Mouse (Mus musculus): ENCODE data around the gene Zfp82.
A peak's percentile ranks its signal among the peaks of the same experiment; 100 is the strongest.

The Zfp82 gene

DNA sequence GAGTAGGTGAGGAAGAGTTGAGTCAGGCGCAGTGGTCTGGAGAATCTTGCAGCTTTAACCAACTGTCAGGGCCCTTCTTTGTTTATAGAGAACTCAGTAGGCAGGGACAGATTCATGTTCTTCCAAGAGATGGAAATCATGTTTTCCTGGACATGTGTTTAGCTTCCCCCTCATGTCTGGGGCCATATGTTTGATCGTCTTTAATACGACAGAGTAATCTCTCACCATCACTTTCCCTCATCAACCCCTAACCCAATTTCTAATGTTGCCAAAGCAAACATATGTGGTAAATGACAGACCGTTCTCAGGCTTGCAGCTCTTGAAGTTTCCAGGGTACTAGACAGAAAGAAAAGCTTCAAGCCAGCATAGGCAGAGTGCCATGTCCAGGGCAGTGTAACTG lies 24.6 kb downstream of the Zfp82 start:
- DNase-seq (ENCODE audit: low read depth, low spot score) = no peak

DNA sequence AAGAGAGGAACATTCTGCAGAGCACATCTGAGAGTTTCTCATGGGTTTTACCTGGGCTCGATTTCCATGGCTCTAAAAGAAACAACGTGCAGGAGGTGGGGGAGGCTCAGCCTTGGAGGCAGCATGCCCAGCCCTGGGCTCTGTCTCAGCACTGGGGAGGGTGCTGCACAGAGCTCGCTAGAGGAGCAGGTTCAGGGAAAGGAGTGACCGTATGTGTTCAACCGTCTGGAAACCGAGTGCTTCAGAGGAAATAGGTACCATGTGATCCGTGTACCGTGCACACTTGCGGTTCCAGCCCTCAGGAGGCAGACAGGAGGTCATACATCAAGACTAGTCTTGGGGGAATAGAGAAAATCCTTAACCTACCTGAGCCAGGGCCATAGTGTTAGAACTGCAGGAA lies 28.3 kb downstream of the Zfp82 start:
- DNase-seq (ENCODE audit: low read depth, low spot score) = no peak

DNA sequence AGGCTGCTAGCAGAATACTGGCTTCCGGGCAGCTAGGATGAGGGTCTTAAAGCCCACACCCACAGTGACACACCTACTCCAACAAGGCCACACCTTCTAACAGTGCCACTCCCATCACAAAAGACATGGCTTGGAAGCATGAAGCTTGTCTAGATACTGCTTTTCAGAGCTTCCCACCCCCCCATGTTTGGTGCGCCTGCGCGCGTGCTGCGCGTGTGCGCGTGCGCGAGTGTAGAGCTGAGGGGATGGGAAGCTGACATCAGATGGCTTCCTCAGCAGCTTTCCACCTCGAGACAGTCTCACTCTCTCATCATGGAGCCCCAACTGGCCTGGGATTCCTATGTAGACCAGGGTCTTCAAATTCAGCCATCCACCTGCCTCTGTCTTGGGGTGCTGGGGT lies 38.4 kb downstream of the Zfp82 start:
- no peak for DNase-seq (ENCODE audit: low read depth, low spot score)

DNA sequence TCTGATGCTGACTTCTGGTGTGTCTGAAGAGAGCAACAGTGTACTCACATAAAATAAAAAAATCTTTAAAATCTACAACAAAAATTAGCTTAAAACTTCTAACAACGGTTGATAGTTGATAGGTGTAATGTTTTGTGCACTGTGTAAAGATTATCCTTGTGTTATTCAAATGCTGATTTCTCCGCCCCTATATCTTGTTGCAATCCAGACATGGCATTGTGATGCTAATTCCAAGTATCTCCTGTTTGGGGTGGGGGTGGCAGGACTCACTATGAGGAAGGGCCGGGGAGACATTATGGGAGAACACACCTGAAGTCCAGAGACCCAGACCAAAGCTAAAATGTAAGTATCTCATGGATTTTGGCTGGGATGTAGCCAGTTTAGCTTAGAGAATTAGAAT lies 41.3 kb downstream of the Zfp82 start:
- no peak for DNase-seq (ENCODE audit: low read depth, low spot score)

DNA sequence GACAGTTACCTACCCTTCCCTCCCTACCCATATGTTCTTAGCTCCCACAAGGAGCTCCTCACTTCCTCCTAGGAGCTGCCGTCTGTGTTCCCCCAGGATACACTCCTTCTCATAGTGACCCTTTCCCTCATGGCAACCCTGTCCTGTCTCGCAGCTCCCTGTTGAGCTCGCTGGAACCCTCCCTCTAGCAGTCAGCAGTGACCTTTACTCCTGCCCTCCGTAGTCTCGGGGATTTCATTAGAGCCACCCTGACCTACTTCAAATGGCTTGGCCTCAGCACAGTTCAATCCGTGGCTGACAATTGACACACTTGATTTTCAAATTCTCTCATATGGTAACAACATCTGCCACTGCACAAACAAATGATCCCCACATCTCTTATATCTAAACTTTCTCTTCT lies 42.0 kb downstream of the Zfp82 start:
- no peak for DNase-seq (ENCODE audit: low read depth, low spot score)

DNA sequence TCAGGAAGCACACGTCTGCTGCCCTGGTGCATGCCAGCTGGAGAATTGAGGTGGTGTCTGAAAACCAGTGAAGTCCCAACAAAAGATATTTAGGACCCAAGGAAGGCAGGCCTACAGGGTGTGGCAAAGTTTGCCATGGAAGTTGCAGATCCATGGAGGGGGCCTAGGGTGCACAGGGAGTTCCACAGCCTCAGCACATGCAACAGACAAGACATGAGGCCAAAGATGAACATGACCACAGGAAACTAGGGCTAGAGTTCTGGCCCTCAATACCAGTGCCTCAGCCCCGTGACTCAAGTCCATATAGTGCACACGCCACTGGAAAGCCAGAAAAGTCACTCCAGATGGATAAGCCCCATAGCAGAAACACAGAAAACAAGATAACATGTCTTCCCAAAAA lies 44.1 kb downstream of the Zfp82 start:
- DNase-seq (ENCODE audit: low read depth, low spot score) = no peak

DNA sequence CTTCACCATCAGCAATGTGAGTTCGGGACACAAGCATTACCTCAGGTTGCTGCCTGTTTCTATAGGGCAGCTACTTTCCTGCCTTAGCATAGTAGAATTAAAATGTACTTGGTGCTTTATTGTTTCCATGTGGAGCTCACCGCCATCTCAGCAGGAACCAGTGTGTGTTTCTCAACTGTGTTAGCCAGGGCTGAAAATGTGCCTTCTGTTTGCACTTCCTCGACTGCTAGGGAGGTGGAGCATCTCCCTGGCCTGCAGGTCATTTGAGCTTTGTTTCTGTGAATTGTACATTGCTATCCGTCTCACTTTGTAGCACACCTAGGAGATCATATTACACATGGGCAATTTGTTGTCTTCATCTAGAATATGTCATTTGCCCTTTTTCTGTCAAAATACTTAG lies 45.4 kb downstream of the Zfp82 start:
- DNase-seq (ENCODE audit: low read depth, low spot score) = no peak

DNA sequence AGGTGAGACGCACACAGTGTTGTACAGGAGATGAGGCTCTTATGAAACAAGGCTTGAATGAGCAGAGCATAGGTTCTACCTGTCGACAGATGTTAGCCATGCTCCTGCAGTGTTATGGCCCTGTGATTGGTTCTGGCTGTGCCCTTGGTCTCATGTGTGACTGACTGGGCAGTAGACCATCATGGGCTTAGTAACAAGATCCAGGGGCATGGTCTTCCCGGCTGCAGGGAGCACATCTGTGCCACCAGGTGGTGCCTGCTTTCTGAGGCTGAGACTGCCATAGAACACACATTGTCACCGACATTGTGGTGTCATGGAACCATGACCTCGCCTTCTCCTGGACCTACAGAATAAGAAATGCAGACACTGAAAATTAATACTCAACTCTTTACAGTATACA lies 47.3 kb downstream of the Zfp82 start:
- DNase-seq (ENCODE audit: low read depth, low spot score) = no peak

DNA sequence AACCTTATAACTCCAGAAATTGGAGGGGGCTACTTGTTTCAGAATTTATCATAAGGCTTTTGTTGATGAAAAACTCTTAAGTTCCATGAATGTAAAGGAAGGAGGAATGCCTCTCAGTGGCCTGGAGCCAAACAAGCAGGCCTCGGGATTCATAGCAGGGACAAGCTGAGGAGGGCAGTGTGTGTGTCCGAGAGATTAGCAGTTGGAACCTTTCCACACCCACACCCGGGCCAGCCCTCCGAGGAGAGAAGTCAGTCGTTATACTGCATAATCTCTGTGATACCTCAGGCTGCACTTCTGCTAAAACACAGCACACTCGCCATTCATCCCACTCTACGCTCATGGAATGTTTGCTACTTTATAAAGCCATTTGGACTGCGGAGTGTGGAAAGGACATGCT lies 48.9 kb downstream of the Zfp82 start:
- no peak for DNase-seq (ENCODE audit: low read depth, low spot score)

DNA sequence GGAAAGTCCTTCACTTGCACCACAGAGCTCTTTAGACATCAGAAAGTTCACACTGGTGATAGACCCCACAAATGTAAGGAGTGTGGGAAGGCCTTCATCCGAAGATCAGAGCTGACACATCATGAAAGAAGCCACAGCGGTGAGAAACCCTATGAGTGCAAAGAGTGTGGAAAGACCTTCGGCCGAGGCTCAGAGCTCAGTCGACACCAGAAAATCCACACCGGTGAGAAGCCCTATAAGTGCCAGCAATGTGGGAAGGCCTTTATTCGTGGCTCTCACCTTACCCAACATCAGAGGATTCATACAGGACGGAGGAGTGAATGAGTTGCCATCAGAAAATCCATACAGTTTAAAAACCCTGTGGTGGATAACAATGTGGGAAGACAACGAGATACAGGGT lies 49.4 kb downstream of the Zfp82 start:
- no peak for DNase-seq (ENCODE audit: low read depth, low spot score)

DNA sequence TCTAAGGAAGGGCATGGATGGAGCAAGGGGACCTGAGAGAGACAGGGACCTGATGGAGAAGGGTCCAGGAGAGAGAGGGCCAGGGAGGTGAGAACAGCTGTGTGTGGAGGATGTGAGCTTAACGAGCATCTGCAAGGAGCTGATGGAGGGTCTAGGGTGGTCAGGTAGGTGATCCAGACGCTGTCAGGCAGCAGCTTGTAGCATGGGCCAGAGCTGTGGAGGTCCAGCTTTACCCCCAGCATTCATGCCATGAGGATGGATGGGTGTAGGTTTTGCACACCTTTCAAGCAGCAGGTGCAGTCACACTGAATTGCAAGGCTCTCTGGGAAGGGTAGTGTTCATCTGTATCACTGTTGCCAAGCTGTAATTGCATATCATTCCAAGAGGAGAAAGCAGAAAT lies 53.2 kb downstream of the Zfp82 start:
- DNase-seq (ENCODE audit: low read depth, low spot score) = no peak

DNA sequence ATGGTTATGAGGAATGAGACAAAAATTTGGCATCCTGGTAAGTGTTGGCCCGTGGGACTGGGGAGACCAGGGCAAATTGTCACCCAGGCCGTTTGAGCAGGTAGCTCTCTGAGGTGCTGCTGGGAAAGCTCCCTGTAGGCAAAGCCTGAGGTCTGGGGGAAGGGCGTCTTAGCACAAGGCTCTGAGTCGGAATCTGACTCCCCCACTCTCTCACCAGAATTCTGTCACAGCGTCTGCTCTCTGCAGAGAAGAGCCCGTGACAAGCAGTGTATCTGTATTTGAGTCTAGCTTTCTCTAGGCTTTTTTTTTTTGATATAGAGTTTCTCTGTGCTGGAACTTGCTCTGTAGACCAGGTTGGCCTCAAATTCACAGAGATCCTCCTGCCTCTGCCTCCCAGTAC lies 55.5 kb downstream of the Zfp82 start:
- DNase-seq (ENCODE audit: low read depth, low spot score) = no peak

DNA sequence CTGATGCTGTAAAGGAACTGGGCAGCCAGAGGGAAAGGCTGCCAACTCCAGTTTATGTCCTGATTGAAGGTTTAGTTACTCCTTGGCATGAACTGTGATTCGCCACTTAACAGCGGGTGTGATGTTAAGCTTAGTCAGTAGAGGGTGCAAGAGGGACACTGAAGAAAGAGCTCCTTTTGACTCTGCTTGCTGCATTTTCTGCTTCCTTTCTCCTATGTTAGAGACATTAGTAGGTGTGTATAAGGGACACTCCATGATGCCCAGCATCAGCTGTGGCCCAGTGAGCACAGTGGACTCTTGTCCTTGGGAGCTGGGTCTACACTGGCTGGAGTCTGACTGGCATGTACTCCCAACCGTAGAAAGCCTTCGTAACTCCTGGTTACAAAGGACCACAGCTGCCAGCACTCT lies 59.7 kb downstream of the Zfp82 start:
- peak; percentile 22 for DNase-seq (ENCODE audit: low read depth, low spot score)

DNA sequence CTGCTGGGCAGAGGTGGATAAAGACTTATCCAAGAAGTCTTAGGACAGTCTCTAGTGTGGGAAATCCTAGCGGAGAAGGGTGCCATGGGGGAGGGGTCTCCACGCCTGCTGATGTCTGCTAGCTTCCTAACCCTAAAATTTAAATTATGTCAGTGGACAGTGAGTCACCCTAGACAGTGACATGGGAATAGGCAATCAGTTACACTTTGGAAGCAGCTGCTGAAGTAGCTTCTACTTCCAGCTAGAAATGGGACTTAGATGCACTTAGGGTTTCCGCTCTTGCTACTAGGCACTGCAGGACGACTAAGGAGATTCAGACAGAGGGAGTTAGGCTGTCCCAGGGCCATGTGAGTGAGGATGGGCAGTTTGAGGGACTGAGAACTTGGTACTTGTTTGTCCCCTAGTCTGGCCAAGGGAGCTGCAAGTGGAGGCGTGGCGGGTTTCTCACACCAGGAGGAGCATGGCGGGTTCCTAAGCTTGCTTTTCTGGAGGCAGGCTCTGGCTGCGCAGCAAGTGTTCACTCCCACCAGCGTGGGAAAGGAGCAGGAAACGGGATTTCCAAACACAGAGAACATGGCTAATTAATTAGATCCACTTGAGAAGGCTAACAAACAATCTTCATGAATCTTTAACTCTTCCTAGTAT lies 62.0 kb downstream of the Zfp82 start:
- DNase-seq (ENCODE audit: low read depth, low spot score) = no peak

DNA sequence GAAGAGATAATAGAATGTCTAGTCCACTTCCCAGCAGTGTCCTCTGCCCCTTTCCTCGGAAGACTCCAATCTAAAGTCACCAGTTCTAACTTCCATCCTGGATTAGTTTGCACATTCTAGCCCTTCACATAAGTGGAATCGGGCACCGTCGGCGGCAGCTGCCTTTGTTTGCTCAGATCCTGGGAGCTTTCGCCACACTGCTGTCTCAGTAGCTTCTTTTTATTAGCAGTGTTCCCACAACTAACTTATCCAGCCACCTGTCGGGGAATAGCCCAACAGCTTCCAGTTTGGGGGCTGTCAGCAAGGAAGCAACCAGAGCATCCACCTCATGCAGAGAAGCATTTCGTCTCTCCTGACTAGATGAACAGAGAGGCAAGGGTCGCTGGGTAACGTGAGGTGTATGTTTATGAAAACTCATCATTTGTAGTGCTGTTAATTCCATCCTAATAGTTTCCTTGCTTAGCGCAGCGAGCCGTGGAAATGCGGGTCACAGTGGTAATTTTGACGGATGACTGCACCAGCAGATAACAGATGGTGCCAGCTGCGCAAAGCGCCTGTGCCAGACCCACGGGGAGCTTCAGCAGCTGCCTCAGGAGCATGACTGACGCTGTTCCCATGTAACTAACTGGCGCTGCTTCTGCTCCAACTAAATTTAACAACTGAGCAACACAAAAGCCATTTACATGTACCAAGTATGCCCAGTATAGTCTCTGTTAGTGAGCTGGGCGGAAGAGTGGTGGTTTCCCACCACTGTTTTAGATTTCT lies 63.2 kb downstream of the Zfp82 start:
- DNase-seq (ENCODE audit: low read depth, low spot score) = no peak

DNA sequence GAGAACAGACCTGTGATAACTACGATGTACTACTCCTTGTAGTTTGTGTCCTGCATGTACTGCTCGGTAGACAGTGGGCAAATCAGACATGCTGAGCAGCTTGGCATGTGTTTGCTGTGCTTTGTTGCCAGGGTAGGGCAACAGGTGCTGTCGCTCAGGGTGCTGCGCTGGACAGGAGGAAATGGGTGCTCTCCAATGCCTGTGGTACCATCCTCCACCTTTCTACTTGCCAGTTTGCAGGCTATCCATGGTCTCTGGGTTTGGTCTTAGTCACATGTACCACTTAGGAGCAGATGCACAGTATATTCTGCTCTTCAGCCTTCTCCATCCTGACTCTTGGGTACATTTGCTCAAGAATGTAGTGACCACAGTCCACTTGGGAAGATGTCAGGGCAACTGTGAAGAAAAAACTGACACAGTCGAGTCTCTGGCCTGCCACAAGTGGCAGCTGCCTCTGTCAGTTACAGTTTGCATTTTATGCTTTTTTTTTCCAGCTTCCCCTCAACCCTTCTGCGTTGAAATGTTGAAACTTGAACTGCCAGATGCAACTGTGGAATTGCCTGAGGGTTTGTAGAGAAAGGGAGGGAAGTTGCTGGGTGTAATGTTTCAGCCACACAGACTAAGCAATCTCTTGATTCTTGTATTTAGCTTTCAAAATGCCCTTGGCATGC lies 64.5 kb downstream of the Zfp82 start:
- no peak for DNase-seq (ENCODE audit: low read depth, low spot score)

DNA sequence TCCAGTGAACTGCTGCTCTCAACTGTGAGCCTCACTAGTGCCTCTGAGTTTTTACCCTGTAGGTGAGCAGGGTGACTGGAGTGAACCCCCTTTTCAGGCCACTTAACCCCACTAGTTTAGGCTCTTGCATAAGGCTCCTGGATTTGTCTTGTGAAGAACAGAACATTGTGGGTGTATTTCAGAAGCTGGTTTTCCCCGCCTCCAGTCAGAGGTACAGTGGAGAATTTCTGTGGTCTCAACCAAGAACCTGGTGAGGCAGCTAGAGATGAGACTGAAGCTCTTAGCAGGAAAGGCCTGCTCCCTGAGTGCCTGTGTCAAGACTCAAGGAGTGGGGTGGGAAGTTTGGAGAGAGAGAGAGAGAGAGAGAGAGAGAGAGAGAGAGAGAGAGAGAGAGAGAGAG lies 65.1 kb downstream of the Zfp82 start:
- DNase-seq (ENCODE audit: low read depth, low spot score) = no peak
